Mouse (Mus musculus): ENCODE measurements around the gene Nkapd1.
A peak's percentile ranks its signal among the peaks of the same experiment; 100 is the strongest.
"Not testable (repeated sequence)": the region's sequence is repeated elsewhere in the genome, so short reads cannot be mapped to it uniquely, and the experiment has no call there.

The Nkapd1 gene

DNA sequence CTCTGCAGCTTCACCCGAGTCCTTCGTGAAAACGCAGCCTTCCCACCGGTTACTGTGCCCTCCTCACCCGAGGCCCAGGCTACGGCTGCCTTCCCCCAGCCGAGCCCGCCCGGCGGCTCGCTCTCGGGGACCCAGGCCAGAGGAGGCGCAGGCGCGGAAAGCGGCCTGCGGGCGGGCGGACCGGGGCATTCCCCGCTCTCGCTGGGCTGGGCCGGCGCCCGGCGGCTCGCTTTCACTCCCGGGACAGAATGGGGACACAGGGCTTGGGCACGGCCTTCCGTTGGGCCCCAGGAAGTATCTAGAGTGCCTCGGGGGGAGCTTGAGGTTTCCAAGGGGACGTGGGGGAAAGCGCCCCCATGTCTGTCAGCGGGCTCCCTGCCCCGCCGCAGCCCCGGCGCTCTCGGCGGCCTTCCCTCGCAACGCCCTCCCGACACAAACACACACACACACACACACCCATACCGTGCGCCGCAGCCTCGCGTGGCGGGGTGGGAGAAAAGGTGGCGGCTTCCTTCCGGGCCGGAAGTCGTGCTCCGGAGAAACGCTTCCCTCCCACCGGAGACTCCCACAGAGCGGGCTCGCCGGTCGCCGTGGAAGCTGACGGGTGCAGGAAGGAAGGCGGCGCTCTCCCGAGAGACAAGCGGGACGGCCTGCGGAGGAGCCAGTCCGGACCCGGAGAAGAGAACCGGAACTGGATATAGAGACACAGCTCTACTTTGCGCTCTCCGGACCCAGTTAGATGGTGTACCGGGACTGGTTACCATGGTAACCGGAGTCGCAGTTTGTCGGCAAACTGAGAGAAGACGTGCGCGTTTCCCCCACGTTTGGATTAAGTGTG lies at the start of gene Nkapd1, which contains the start of gene Pih1d2:
Gene Nkapd1 (minus strand): TSS at position 699 of the 838 bp plus-strand sequence.
Gene Pih1d2 (plus strand): TSS at position 556 of the 838 bp plus-strand sequence.
- peak; percentile 71 to 87 for DNase-seq (ENCODE audit: low spot score in 2 of 2)

DNA sequence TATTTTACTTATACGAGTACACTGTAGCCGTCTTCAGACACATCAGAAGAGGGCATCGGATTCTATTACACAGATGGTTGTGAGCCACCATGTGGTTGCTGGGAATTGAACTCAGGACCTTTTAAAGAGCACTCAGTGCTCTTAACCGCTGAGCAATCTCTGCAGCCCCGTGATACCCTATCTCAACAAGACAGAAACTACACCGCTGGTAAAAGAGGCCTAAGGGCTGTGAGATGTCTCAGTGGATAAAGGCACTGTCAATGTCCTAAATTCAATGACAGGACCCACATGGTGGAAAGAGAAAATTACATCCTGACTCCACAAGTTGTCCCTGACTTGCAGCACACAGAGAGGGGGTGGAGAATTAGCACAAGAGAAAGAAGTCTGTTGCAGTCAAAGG lies 49.2 kb upstream of the Nkapd1 start:
- DNase-seq (ENCODE audit: low spot score in 2 of 2), result no peak

DNA sequence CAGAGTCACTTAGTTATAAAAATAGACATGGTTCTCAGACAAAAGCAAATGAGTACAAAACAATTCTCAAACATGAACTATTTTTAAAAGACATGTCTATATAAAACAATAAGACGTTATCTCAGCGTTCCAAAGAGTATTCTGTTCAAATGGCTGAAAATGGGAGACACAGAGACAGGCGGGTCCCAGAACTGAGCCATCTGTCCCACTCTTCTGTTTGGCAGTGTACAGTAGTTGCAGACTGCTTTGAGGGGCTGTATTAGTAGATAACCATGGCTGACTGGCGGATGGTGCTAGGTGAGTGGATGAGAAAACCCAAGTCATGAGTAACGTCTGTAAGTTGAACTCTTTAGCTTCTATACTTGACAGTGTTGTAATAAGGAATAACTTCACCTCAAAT lies 47.6 kb upstream of the Nkapd1 start:
- no peak for DNase-seq (ENCODE audit: low spot score in 2 of 2)

DNA sequence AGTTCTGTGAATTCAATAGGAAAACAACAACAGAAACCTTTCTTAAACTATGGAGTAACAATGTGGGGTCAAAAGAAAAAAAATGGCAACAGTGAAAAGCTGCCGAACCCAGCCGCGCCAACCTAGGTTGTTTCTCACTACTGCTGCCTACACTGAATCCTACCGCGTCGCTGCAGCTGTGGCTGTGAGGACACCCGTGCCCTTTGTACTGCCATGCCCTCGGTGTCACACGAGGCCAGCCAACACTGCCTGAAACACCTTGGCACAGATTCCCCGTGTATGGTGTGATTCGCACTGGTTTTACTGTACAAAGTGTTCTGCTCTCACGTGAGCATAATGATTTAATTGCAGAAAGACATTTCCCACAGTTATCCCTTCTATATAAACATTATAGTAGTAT lies 43.2 kb upstream of the Nkapd1 start:
- no peak for DNase-seq (ENCODE audit: low spot score in 2 of 2)

DNA sequence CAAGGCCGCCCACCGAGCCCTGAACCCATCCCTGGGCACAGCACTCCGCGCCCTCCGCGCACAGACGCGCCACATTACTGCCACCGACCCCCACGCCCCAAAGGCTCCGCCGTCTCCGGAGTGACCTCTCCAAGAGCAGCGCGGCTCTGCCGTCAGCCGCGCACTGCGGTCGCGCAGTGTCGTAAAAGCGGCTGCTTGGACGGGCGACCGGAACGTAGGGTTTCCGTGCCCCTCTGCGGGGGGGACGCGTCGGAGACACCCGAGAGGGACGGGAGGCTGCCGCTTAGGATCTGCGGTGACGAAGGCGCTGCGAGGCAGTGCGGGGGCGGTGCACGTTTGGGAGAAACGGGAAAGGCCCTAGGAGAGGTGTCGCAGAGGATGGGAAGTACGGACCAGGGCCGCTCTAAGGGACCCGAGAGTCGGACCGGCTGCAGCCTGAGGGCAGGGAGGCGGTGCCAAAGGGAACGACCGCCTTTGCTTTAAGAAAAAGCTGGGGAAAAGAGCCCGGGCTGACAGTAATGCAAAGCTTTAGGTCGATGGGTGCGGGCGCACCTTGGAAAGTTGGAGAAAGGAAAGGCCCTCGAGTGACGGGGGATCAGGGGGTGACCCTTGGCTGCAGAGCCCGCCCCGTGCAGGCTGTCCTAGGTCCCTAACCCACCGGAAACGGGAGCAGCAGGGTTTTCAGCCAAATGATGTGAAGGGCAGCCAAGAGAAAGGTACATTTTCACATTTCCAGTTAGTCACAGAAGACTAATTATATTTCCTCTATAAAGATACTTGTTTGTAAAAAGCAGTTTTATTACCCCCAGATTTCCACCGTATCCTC lies 42.3 kb upstream of the Nkapd1 start, which contains the start of gene Dlat:
Gene Dlat (minus strand): TSS at position 389 of the 826 bp plus-strand sequence.
- DNase-seq (ENCODE audit: low spot score in 2 of 2), result peak; percentile 79 to 92

DNA sequence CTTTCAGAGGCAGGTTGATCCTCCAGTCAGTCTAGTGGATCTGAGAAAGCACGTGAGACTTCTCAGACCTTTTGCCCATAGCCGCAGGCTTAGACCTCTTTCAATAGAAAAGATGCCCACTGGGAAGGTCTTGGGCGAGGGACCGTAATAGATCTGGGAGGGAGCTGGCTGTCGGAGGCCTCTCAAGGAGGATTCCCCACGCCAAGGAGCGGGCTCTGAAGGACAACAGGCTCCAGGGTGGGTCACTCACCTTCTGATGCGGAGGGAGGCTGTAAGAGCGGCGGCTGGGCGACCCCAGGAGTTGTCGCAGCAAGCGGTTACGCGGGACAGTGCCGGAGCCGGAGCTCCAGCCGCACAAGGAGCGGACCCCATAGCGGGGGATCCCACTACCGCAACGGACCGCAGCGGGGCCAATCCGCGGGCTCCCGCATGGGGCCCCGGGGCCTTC lies 41.7 kb upstream of the Nkapd1 start:
- no peak for DNase-seq (ENCODE audit: low spot score in 2 of 2)

DNA sequence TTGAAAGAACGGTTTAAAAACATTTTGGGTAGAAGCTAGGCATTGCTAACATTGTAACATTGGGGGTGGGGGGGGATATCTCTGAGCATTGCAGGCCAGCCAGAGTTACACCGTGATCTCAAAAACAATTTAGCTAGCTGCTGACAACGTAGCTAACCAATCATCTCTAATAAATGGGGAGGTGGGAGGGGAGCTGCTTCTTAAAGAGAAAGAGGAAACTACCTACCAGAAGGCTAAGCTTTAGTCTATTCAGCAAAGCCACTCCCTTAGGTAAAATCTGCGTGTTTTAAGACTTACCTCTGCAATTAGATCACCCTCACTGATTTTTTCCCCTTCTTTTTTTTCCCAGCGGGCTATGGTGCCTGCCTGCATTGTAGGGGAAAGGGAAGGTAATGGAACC lies 41.1 kb upstream of the Nkapd1 start:
- DNase-seq (ENCODE audit: low spot score in 2 of 2), result no peak

DNA sequence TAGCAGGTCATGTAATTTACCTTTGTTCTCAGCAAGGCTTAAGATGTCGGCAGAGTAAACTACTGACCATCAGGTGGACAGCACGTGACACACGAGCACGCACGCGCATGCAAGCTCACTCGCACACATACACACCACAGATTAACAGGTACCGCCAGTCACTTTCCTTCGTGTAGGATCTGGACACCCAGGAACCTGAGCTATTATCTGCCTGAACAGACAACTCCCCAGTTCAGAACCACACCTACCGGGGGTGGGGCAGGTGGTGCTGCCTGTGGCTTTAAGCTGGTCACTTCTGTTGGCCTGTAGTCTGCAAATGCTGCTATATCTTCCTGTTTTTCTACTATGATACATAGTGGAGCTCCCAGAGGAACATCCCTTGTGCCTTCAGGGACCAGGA lies 33.2 kb upstream of the Nkapd1 start:
- no peak for DNase-seq (ENCODE audit: low spot score in 2 of 2)

DNA sequence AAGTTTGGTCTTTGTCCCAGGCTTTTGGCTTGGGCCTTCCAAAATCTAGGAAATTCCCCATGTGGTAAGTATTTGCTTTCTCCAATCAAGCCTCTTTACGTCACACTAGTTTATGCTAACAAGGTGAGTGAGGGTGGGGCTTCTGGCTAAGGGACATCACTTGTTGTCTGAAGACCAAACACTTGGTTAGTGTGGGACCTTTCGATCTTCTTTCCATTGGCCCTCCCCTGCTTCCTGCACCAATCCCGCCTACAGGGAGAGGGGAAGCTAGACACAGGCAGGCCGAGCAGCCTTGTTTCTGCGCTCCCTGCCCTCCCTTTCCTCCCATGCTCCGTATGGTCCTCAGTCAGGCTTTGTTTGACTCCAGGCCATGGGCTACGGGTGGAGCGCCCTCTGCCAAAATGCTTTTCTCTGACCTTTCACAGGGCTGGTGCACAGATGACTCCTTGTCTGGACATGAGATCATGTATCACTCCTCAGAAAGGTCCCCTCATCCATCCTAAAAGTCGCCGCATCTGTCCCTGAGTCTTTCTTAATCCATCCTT lies 29.6 kb upstream of the Nkapd1 start:
- DNase-seq (ENCODE audit: low spot score in 2 of 2), result no peak

DNA sequence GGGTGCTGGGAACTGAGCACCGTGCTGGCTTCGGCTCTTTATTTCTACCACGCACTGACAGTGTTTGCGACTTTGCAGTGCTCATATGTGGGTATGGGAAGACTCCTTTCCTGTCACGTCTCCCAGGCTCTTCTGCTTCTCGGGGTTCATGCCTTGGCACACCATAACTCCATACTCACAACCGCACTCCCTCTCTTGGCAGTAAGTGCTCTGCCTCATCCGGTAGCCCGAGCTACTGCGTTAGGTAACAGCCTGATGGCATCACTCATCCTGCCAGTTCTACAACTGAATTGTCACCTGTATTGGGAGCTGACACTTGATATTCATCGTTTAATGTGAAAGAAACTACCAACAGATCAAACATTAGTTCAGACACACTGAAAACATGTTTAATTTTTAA lies 17.0 kb upstream of the Nkapd1 start:
- no peak for DNase-seq (ENCODE audit: low spot score in 2 of 2)

DNA sequence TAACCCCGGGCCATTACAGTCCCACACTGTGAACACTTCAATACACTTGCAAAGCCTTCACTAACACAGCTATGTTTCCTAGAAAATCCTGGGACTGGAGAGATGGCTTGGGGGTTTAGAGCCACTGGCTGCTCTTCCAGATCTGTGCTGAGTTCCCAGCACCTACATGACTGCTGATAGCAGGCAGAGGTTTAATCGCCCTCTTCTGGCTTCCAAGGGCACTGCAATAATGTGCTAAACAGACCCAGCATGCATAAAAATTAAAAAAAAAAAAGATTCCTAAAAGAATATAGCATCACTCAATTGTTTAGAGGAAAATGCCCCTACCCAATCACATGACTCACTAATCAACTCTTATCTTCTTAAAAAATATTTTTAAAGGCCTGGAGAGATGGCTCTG lies 15.8 kb upstream of the Nkapd1 start:
- DNase-seq (ENCODE audit: low spot score in 2 of 2), result no peak

DNA sequence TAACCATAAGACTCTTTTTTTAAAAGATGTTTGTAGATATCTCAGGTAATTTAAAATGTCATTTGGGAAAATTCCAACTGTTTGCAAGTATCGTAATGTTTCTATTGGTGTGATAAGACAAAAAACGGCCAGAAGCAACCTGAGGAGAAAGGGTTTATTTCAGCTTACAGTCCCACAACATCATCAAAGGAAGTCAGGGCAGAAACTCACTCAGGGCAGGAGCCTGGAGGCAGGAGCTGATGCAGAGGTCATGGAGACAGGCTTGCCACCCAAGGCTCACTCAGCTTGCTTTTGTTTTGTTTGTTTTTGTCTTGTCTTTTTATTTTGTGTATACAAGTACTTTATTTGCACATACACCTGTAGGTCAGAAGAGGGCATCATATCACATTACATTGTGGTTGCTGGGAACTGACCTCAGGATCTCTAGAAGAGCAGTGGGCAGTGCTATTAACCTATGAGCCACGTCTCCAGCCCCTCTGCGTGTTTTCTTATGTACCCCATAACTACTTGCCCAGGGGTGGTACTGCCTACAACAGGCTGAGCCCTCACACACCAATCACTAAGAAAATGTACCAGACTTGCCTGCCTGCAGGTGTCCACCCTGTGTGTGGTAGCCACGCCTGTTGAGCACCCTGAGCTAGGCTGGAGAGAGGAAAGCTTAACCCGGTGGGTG lies 14.9 kb upstream of the Nkapd1 start:
- DNase-seq (ENCODE audit: low spot score in 2 of 2), result no peak

DNA sequence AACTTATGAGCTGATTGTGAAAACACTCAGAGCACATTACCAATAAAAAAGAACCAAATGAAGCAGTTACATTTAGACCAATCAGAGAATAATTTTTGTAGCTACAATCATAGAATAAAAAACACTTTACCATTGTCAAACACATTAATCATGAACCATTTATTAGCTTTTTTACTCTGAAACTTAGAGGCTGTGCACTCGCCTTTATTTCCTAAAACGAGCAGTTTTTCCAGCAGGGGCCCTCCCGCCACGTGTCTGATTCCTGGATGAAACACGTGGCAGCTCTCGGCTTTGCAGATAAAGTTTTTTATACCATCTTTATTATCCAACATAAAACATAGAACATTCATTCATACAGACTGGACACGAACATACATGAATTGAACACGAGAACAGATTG lies 13.6 kb upstream of the Nkapd1 start:
- DNase-seq (ENCODE audit: low spot score in 2 of 2), result not testable (repeated sequence)

DNA sequence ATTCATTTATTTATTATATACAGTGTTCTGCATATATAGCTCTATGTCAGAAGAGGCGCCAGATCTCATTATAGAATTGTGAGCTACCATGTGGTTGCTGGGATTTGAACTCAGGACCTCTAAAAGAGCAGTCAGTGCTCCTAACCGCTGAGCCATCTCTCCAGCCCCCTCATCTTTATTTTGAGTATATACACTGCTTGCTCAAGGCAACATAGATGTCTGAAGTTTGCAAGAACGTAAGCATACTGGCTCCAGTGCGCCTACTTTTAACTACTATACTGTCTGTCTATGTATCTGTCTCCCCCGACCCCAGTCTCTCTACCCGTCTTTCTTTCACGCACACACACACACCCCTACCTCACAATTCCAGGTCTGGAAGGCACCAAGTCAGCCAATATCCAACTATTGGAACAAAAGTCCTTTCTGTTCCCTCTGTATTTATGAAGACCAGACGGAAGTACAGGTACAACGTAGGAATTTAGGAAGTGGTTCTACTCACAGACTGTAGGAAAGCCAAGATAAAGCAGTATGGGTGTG lies 598 bp upstream of the Nkapd1 start:
- DNase-seq (ENCODE audit: low spot score in 2 of 2), result no peak

DNA sequence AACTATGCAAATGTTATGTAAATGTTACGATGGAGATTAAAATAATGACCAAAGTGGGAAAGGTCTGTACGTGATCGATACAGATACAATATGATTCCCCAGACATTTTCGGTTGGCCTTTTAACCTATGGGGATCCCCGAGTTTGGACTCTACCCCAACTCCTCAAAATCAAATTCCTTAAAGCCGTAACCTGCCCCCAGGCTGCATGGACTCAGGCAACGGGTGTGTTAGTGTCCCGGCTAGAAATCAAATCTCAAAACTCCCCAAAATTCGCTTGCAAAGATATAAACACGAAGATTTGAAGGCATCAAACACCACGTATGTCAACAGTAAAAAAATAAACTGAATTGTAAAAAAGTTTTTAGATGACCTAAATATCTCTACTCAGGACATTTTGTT lies 1.1 kb downstream of the Nkapd1 start:
- DNase-seq (ENCODE audit: low spot score in 2 of 2), result no peak

DNA sequence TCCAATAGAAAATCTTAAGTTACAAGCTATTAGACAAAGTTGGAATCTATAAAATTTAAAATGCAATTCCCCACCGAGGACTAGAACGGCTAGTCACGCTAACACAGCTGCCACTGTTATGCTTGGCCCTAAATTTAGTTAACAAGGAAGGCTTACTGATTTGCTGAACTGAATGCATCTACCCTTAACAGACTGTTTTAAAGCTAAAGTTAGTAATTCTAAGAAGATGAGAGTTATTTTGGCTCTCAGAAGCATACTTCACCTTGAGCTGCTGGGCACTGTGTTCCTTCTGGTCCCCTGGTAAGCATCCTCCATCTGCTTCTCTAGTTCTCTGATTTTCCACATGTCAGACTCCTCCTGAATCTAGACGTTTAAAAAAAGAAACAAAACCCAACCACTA lies 5.1 kb downstream of the Nkapd1 start:
- DNase-seq (ENCODE audit: low spot score in 2 of 2), result no peak

DNA sequence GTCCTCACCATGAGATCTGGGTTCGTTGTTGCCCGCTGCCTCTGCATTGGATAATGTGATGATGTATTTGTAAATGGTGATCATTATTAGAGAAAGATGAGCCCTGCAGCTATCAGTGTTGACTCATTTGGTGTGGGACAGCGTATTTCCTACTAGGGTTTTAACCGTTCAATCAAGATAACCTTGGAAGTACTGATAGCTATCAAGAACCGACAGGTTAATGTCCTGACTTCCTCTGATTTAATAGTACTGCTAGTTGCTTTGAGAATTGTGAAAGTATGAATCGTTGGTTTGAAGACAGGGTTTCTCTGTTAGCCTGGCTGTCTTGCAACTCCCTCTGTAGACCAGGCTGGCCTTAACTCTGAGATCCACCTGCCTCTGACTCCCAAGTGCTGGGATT lies 12.9 kb downstream of the Nkapd1 start:
- DNase-seq (ENCODE audit: low spot score in 2 of 2), result no peak

DNA sequence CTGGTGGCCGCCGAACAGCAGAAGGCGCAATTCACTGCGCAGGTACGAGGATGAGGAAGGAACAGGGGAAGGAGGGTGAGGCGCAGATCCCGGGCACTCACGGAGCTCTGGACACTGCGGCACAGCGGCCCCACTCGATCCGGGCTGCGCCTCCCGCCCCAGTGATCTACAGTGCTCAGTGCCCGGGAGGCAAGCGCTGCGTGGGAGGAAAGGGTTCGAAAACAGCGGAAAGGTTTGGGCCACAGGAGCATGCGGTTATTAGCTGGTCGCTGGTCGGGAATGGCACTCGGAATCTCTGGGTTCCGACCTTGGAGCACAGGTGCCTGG lies 13.3 kb downstream of the Nkapd1 start:
- no peak for DNase-seq (ENCODE audit: low spot score in 2 of 2)

DNA sequence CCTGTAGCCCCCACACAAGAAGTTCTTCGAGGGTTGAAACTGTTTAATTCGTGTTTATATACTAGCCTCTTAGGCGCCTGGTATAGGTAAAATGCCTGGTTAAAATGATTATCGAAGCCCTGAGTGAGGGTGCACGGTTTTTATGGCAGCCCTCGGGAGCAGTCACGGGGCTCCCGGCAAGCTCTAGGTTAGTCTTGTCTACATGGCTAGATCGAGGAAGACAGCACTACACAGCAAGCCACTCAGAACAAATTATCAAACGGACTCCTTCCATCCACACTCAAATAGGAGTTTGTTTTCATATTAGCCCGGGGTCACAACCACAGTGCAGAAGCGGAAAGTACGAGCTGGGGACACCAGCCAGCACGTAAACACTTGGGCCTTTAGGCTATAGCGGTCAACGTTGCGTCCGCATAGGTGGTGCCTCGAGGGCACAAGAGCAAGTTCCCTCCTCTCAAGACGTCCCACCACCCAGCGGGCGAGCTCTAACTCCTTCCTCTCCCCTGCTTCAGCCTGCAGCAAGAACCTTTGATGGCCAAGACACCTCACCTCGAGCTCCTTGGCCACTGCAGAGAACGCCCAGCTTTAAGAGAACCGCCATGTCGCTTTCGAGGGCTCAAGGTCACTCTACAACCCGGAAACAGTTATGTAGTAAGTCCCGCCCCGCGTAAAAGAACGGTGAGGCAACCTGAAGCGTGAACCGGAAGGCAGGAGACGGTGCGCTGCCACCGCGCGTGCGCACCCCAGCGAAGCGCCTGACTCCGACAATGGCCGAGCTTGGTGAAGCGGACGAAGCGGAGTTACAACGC lies 13.9 kb downstream of the Nkapd1 start, which contains the start of the genes Sdhd and Timm8b:
Gene Sdhd (minus strand): TSS at position 624 of the 809 bp plus-strand sequence.
Gene Timm8b (plus strand): TSS at position 722 of the 809 bp plus-strand sequence.
- DNase-seq (ENCODE audit: low spot score in 2 of 2), result peak; percentile 88 to 91

DNA sequence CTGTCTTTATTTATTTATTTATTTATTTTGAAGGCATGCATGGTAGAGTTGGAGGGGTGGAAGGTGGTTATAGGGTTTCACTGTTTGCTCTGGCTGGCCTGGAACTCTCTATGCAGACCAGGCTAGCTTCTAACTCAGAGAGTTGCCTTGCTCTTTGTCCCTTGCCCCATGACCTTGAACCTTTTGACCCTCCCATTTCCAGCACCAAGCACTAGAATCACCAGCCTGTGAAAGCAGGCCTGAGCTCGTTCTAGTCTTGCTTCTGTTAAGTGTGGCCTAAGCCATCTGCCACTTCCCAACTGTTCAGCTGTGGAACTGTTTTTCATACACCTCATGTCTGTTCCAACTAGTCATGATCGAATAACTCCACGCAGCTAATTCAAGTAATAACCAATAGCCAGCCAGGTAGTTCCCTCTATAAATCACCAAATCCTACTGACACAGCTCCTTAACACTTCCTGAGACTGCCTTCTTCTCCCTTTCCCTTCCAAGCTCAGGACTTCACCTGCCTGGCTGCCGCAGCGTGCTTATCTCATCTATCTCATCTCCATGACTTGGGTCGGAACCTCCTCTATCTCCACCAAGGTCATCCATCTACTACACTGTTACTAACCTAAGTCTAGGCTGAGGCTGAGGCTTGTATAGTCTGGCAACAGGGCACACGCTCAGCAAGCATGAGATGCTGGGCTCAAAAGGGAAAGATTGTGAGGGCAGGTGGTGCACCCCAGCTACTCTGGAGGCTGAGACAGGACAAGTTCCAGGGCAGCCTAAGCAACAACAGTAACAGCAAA lies 15.0 kb downstream of the Nkapd1 start:
- DNase-seq (ENCODE audit: low spot score in 2 of 2), result no peak

Data from urinary bladder, adult 18-20 months (tissue).